Mouse (Mus musculus): ENCODE measurements around the gene Ephb3. TPM values are rescaled to one million over a fixed set of nuclear protein-coding genes. Genes with fewer than 3 reads are reported as not detected.

Ephb3 gene
- polyA plus RNA-seq, 1 experiment from 2014 or later = 6.6 TPM

DNA sequence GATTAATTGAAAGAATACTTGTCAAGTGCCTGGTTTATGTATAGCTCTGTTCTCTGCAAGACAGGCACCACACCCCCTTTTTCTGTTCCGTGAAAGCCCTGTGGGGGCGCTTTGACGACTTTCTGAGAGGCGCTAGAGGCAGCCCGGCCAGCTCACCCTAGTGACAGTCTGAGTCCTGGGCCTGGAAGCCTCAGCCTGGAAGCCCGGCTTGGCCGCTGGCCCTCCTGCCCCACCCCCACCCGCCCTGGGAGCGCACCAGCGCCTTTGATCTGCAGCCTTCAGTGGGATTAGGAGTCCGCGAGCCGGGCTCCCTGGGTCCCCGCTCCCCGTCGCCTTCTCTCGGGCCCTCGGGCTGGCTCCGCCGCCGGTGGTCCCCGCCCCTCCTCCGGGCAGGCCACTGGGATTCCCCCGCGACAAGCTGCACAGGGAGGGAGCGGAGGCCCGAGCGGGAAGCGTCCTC lies 41.4 kb downstream of the Ephb3 start:
- H3K9me3 ChIP-seq (ENCODE audit: control insufficient read depth, low read length) = no peaks in the 10 kb centered on the region
- ATAC-seq (replicated peaks; ENCODE audit: low FRiP score) (peak; percentile 78), DNase-seq (ENCODE audit: low spot score) (peak; percentile 80)
- no peaks in the 10 kb centered on the region for H3K36me3 ChIP-seq (ENCODE audit: control insufficient read depth, insufficient read depth, low read length)
- peak overlapping the region; percentile 48 for H3K4me3 ChIP-seq (ENCODE audit: low read depth, low read length)
- H3K4me1 ChIP-seq (replicated peaks; ENCODE audit: control insufficient read depth, insufficient read depth, low read length) = peaks cover 12% of the 10 kb centered on the region
- WGBS = under 1% methylated on average over 27 of the region's 29 CpGs
- H3K27ac ChIP-seq (ENCODE audit: low read depth, low read length) = peak overlapping the region; percentile 49
- H3K9ac ChIP-seq (ENCODE audit: low read depth, low read length) = peak overlapping the region; percentile 43
- H3K4me2 ChIP-seq = peak overlapping the region; percentile 89
- H3K27me3 ChIP-seq (replicated peaks; ENCODE audit: control insufficient read depth, insufficient read depth, low read length) = peaks cover 53% of the 10 kb centered on the region

GRCm38 (mm10) chr16:21246391-21247036 lies 42.0 kb downstream of the Ephb3 start:
- peak overlapping the region; percentile 89 for H3K4me2 ChIP-seq
- ATAC-seq (replicated peaks; ENCODE audit: low FRiP score) = no peak; the same call in 1 of the 2 replicates
- no peaks in the 10 kb centered on the region for H3K36me3 ChIP-seq (ENCODE audit: control insufficient read depth, insufficient read depth, low read length)
- peaks cover 12% of the 10 kb centered on the region for H3K4me1 ChIP-seq (replicated peaks; ENCODE audit: control insufficient read depth, insufficient read depth, low read length)
- 1% methylated on average over 33 of the region's 33 CpGs for WGBS
- peak overlapping the region; percentile 49 for H3K27ac ChIP-seq (ENCODE audit: low read depth, low read length)
- H3K9ac ChIP-seq (ENCODE audit: low read depth, low read length) = peak overlapping the region; percentile 43
- DNase-seq (ENCODE audit: low spot score) = peak; percentile 59
- peaks cover 53% of the 10 kb centered on the region for H3K27me3 ChIP-seq (replicated peaks; ENCODE audit: control insufficient read depth, insufficient read depth, low read length)
- H3K9me3 ChIP-seq (ENCODE audit: control insufficient read depth, low read length) = no peaks in the 10 kb centered on the region
- peak overlapping the region; percentile 48 for H3K4me3 ChIP-seq (ENCODE audit: low read depth, low read length)

DNA sequence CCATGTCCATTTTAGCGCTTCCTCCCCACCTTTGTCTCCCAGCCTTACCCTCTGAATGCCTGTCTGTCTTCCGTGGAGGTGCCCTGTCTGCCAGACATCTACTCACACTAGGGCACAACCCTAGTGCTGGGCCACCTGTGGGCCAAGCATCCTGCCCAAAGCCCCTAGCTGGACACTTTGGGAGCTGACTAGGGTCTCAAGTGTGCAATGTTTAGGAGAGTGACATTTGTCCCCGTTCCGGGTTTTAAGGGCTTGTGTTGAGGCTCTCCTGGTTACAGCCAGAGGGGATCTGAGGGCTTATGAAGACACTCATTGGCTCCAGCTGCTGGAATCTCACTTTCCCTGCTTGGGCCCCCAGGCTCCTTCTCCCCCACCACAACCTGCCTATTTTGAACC lies 42.5 kb downstream of the Ephb3 start:
- ATAC-seq (replicated peaks; ENCODE audit: low FRiP score) = no peak
- 8% methylated on average over 4 of the region's 4 CpGs for WGBS
- H3K36me3 ChIP-seq (ENCODE audit: control insufficient read depth, insufficient read depth, low read length) = no peaks in the 10 kb centered on the region
- H3K4me2 ChIP-seq = peak overlapping the region; percentile 89
- no peak overlapping the region for H3K4me3 ChIP-seq (ENCODE audit: low read depth, low read length)
- no peak overlapping the region for H3K27ac ChIP-seq (ENCODE audit: low read depth, low read length)
- H3K4me1 ChIP-seq (replicated peaks; ENCODE audit: control insufficient read depth, insufficient read depth, low read length) = peaks cover 12% of the 10 kb centered on the region
- H3K9ac ChIP-seq (ENCODE audit: low read depth, low read length) = no peak overlapping the region
- H3K9me3 ChIP-seq (ENCODE audit: control insufficient read depth, low read length) = no peaks in the 10 kb centered on the region
- no peak for DNase-seq (ENCODE audit: low spot score)
- peaks cover 57% of the 10 kb centered on the region for H3K27me3 ChIP-seq (replicated peaks; ENCODE audit: control insufficient read depth, insufficient read depth, low read length)

GRCm38 (mm10) chr16:21247871-21248712 lies 43.5 kb downstream of the Ephb3 start:
- peaks cover 12% of the 10 kb centered on the region for H3K4me1 ChIP-seq (replicated peaks; ENCODE audit: control insufficient read depth, insufficient read depth, low read length)
- H3K4me2 ChIP-seq = peak overlapping the region; percentile 73
- peak overlapping the region; percentile 40 for H3K4me3 ChIP-seq (ENCODE audit: low read depth, low read length)
- no peak overlapping the region for H3K9ac ChIP-seq (ENCODE audit: low read depth, low read length)
- no peaks in the 10 kb centered on the region for H3K36me3 ChIP-seq (ENCODE audit: control insufficient read depth, insufficient read depth, low read length)
- ATAC-seq (replicated peaks; ENCODE audit: low FRiP score) (no peak), DNase-seq (ENCODE audit: low spot score) (peak; percentile 53)
- no peak overlapping the region for H3K27ac ChIP-seq (ENCODE audit: low read depth, low read length)
- peaks cover 58% of the 10 kb centered on the region for H3K27me3 ChIP-seq (replicated peaks; ENCODE audit: control insufficient read depth, insufficient read depth, low read length)
- H3K9me3 ChIP-seq (ENCODE audit: control insufficient read depth, low read length) = no peaks in the 10 kb centered on the region
- 4% methylated on average over 38 of the region's 38 CpGs for WGBS

DNA sequence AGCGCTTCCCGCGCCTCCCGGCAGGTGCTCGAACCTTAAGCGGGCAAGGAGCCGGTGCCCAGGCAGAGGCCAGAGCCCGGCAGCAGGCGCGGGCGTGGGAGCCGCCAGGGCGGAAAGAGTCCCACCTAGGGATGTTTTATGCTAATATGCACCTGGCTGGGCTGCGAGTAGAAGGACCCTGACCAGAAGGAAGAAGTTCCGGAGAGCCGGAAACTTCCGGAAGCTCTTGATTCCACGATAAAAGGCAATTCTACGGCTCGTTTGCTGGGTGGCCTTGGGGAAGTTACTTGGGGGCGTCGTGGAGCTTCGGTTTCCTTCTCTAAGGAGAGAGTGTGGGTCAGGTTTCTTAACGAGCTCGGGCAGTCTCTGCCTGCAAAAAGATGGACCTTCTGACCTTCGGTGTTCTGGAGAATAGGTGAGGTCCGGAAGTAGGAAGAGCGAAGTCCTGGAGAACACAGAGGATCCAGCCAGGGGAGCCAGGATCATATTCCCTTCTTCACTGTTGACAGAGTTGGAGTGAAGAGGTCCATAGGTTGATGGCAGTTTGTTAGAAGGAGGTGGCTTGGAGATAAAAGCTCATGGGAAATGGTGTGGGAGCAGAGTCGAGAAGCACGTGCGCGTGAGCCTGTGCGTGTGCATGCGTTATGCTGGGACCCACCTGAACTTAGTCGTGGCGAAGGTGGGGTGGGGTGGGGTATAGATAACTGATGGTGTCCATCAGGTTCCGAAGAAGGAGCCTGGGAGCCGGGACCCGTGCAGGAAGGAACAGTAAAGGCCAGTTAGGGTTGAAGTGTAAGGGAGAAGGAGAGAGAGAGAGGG lies 44.4 kb downstream of the Ephb3 start:
- DNase-seq (ENCODE audit: low spot score) (no peak), ATAC-seq (replicated peaks; ENCODE audit: low FRiP score) (no peak)
- 4% methylated on average over 39 of the region's 39 CpGs for WGBS
- peak overlapping the region; percentile 40 for H3K4me3 ChIP-seq (ENCODE audit: low read depth, low read length)
- peaks cover 58% of the 10 kb centered on the region for H3K27me3 ChIP-seq (replicated peaks; ENCODE audit: control insufficient read depth, insufficient read depth, low read length)
- H3K4me1 ChIP-seq (replicated peaks; ENCODE audit: control insufficient read depth, insufficient read depth, low read length) = peaks cover 12% of the 10 kb centered on the region
- no peak overlapping the region for H3K27ac ChIP-seq (ENCODE audit: low read depth, low read length)
- peak overlapping the region; percentile 73 for H3K4me2 ChIP-seq
- H3K9me3 ChIP-seq (ENCODE audit: control insufficient read depth, low read length) = no peaks in the 10 kb centered on the region
- H3K9ac ChIP-seq (ENCODE audit: low read depth, low read length) = no peak overlapping the region
- no peaks in the 10 kb centered on the region for H3K36me3 ChIP-seq (ENCODE audit: control insufficient read depth, insufficient read depth, low read length)

- Histone ChIP-seq H3K36me3 (ENCODE audit: control insufficient read depth, insufficient read depth, low read length) (no peaks in the 10 kb centered on the region), H3K27me3 (replicated peaks; ENCODE audit: control insufficient read depth, insufficient read depth, low read length) (peaks cover 36% of the 10 kb centered on the region), H3K9me3 (ENCODE audit: control insufficient read depth, low read length) (no peaks in the 10 kb centered on the region), H3K4me3 (ENCODE audit: low read depth, low read length) (no peak overlapping the region), H3K9ac (ENCODE audit: low read depth, low read length) (no peak overlapping the region), H3K27ac (ENCODE audit: low read depth, low read length) (no peak overlapping the region), H3K4me2 (no peak overlapping the region), H3K4me1 (replicated peaks; ENCODE audit: control insufficient read depth, insufficient read depth, low read length) (peaks cover 6% of the 10 kb centered on the region; the same call in 1 of the 2 replicates)
- DNase-seq (ENCODE audit: low spot score) (no peak), ATAC-seq (replicated peaks; ENCODE audit: low FRiP score) (no peak)
- 52% methylated on average over 11 of the region's 11 CpGs for WGBS
Measured at GRCm38 (mm10) chr16:21252401-21252955, 47.9 kb downstream of the Ephb3 start.

- H3K27ac ChIP-seq (ENCODE audit: low read depth, low read length) = no peak overlapping the region
- H3K4me1 ChIP-seq (replicated peaks; ENCODE audit: control insufficient read depth, insufficient read depth, low read length) = no peaks in the 10 kb centered on the region; the same call in 1 of the 2 replicates
- WGBS = 64% methylated on average over 11 of the region's 11 CpGs
- H3K36me3 ChIP-seq (ENCODE audit: control insufficient read depth, insufficient read depth, low read length) = no peaks in the 10 kb centered on the region
- H3K4me3 ChIP-seq (ENCODE audit: low read depth, low read length) = no peak overlapping the region
- H3K27me3 ChIP-seq (replicated peaks; ENCODE audit: control insufficient read depth, insufficient read depth, low read length) = peaks cover 5% of the 10 kb centered on the region
- DNase-seq (ENCODE audit: low spot score) = no peak
- H3K9me3 ChIP-seq (ENCODE audit: control insufficient read depth, low read length) = no peaks in the 10 kb centered on the region
- H3K4me2 ChIP-seq = no peak overlapping the region
- no peak for ATAC-seq (replicated peaks; ENCODE audit: low FRiP score)
- H3K9ac ChIP-seq (ENCODE audit: low read depth, low read length) = no peak overlapping the region
Measured at GRCm38 (mm10) chr16:21255574-21256304, 51.2 kb downstream of the Ephb3 start.
